Mouse (Mus musculus) ES-E14 (cell line): ENCODE results near the gene Gm47995. TPM values are rescaled to one million over a fixed set of nuclear protein-coding genes. Genes with fewer than 3 reads are reported as not detected.

Experiments used
- DNase-seq: peaks from one replicate; pipeline ENCODE4 v3.0.0-alpha.2; 2013; ENCODE audit warnings: low read depth, low spot score
- H3K27ac ChIP-seq: 2 replicates; pipeline ENCODE4 v1.5.1; 2012; ENCODE audit warnings: low read depth, mild to moderate bottlenecking, low read length, moderate library complexity, mixed read lengths; ENCODE audit not compliant: poor library complexity, insufficient read depth, severe bottlenecking
- H3K36me3 ChIP-seq: 2 replicates; pipeline ENCODE4 v1.6.1; 2012; ENCODE audit warnings: mild to moderate bottlenecking, low read length, moderate library complexity, mixed read lengths; ENCODE audit not compliant: control insufficient read depth, poor library complexity, insufficient read depth, severe bottlenecking
- H3K4me1 ChIP-seq, 2 experiments: fragments of 150-350 bp in 1 of 2; sonication (generic) in 1 of 2; 2 replicates each; pipeline ENCODE4 v1.6.1; 2012; ENCODE audit warnings: low read length in 2 of 2, mild to moderate bottlenecking in 1 of 2, mixed read lengths in 1 of 2; ENCODE audit not compliant: control insufficient read depth in 2 of 2, insufficient read depth in 2 of 2, poor library complexity in 1 of 2
- H3K4me3 ChIP-seq, 2 experiments: fragments of 150-350 bp in 1 of 2; sonication (generic) in 1 of 2; 2 replicates each; pipeline ENCODE4 v1.5.1; 2012; ENCODE audit warnings: low read length in 2 of 2, low read depth in 1 of 2, mild to moderate bottlenecking in 1 of 2, mixed read lengths in 1 of 2; ENCODE audit not compliant: insufficient read depth in 1 of 2, poor library complexity in 1 of 2, severe bottlenecking in 1 of 2
- H3K9ac ChIP-seq: 2 replicates; pipeline ENCODE4 v1.6.1; 2012; ENCODE audit warnings: low read depth, mild to moderate bottlenecking, low read length, mixed read lengths; ENCODE audit not compliant: poor library complexity, insufficient read depth, severe bottlenecking
- H3K9me3 ChIP-seq: fragments of 150-350 bp; sonication (generic); 2 replicates; pipeline ENCODE4 v1.6.1; 2012; ENCODE audit warnings: low read depth, mild to moderate bottlenecking, low read length; ENCODE audit not compliant: control insufficient read depth, insufficient read depth
- CHD2 ChIP-seq: IDR thresholded peaks from 2 replicates; pipeline ENCODE4 v1.6.1; 2014; ENCODE audit warnings: mild to moderate bottlenecking, low read depth, low read length, inconsistent platforms
- HCFC1 ChIP-seq: IDR thresholded peaks from 2 replicates; pipeline ENCODE4 v1.6.1; 2012; ENCODE audit warnings: low read length, inconsistent platforms, borderline replicate concordance; ENCODE audit not compliant: insufficient read depth
- MAFK ChIP-seq: IDR thresholded peaks from 2 replicates; pipeline ENCODE4 v1.6.1; 2014; ENCODE audit warnings: mild to moderate bottlenecking, low read depth, low read length, inconsistent platforms; ENCODE audit not compliant: insufficient read depth
- ZC3H11A ChIP-seq: IDR thresholded peaks from 2 replicates; pipeline ENCODE4 v1.6.1; 2012; ENCODE audit warnings: low read depth, mild to moderate bottlenecking, inconsistent platforms, low read length, borderline replicate concordance
- ZNF384 ChIP-seq: IDR thresholded peaks from 2 replicates; pipeline ENCODE4 v1.6.1; 2012; ENCODE audit warnings: low read depth, low read length, inconsistent platforms
- in situ Hi-C, 2 experiments: fragments of 600-800 bp; cut with MboI; formaldehyde crosslinking; loops; one replicate each; pipeline ENCODE4 v1.15.1; 2025; ENCODE audit warnings: low sequenced_read_pairs in 2 of 2, inconsistent platforms in 1 of 2; ENCODE audit not compliant: unreplicated experiment in 2 of 2
- total RNA-seq: library from RNA; depleted of rRNA; stranded (reverse); fragments of 300-350 nt; gene quantifications from 2 replicates; pipeline ENCODE4 v1.2.3, GENCODE M21; 2012

Gene Gm47995
- total RNA-seq, 1 experiment: 1.7 TPM

DNA sequence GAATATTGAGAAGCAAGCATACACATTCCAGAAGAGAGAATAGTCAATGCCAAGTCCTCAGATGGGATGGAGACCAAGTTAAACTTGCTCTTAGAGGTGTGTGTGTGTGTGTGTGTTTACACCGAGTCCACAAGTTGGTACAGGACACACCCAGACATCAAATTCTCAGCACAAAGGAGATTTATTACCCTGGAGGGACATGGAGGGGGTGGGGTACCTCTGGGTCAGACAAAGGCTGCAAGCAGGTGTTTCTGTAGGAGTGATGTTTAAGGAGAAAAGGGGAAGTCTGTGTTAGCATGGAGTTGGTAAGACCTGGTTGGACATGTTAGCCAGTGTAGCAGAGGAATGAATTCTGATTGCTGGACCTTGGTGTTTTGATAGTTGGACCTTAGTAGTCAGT, 17.7 kb downstream of the Gm47995 start:
- Histone ChIP-seq H3K4me3 (no peak overlapping the region), H3K9me3 (no peaks in the 10 kb centered on the region), H3K27ac (no peak overlapping the region), H3K36me3 (no peaks in the 10 kb centered on the region), H3K4me1 (peaks cover 0 to 1% of the 10 kb centered on the region in 2 experiments; a peak in 1 of 4 replicates), H3K9ac (no peak overlapping the region)
- TF ChIP-seq ZNF384 (no peak), MAFK (no peak), ZC3H11A (no peak), HCFC1 (no peak), CHD2 (no peak)
- no peak for DNase-seq
- in situ Hi-C loops: no loop called here

DNA sequence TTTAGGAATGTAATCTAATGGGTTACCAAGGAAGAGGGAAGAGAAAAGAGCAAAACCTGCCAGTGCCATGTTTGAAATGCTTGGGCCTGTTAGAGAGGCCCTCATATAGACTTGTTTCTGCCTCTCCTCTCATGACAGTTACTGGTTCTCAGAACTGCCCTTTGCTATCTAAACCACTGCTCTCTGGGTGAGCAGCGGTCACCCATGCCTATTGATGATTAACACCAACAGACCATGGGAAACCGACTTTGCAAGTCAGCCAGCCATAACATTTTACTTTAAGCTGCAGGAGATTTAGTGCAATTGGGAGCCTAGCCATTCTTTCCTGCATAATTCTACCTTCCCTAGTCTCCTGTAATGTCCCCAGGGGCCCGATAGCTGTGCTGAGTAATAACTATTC, 18.2 kb downstream of the Gm47995 start:
- H3K4me1 ChIP-seq: peaks cover 0 to 1% of the 10 kb centered on the region in 2 experiments; a peak in 1 of 4 replicates
- H3K4me3 ChIP-seq: no peak overlapping the region
- no peaks in the 10 kb centered on the region for H3K9me3 ChIP-seq
- no peak for TF ChIP-seq MAFK
- no peak for TF ChIP-seq CHD2
- no peak for TF ChIP-seq ZNF384
- H3K36me3 ChIP-seq: no peaks in the 10 kb centered on the region
- no peak overlapping the region for H3K9ac ChIP-seq
- H3K27ac ChIP-seq: no peak overlapping the region
- in situ Hi-C loops: no loop called here
- no peak for DNase-seq

DNA sequence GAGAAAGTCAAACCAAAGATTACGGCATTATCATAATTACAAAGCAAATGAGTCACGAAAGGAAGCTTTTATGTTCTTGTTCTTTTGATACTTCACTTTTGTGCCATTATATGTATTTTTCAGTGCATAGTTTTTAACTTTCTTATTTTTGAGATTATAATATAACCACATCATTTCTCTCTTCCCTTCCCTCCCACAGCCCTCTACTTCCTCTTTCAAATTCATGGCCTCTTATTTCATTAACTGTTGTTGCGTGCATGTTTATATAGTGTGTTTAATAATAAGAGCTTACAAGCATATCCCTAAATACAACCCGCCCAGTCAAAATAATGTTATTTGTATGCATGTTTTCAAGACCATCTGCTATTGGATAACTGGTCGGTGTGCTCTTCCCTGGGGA, 20.8 kb downstream of the Gm47995 start:
- Histone ChIP-seq H3K4me3 (no peak overlapping the region), H3K36me3 (no peaks in the 10 kb centered on the region), H3K4me1 (peaks cover 1% of the 10 kb centered on the region in 2 experiments; a peak in 1 of 4 replicates), H3K9me3 (no peaks in the 10 kb centered on the region), H3K27ac (no peak overlapping the region), H3K9ac (no peak overlapping the region)
- DNase-seq: no peak
- TF ChIP-seq HCFC1 (no peak), ZC3H11A (no peak), ZNF384 (no peak), CHD2 (no peak), MAFK (no peak)
- in situ Hi-C loops: no loop called here

DNA sequence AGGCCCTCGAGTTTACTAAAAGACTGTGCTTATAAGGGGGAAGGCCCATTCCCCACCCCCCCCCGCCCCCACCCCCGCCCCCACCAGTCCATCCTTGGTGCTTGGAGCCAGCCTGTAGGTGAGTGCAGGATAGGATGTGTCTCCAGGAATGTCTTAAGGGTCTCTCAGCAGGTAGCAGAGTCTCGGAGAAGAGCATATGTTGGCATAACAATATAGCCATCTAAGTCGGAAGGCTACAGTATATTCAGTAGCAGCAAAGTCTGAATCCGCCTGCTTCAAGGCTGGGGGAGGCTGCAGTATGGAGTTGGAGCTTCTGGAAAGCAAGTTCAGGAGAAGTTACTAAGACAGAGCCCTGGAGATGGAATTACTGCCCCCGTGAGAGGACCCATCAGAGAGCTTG, 21.9 kb downstream of the Gm47995 start:
- Histone ChIP-seq H3K4me1 (peaks cover 1% of the 10 kb centered on the region in 2 experiments; a peak in 1 of 4 replicates), H3K9ac (no peak overlapping the region), H3K27ac (no peak overlapping the region), H3K4me3 (no peak overlapping the region), H3K36me3 (no peaks in the 10 kb centered on the region), H3K9me3 (no peaks in the 10 kb centered on the region)
- in situ Hi-C loops: no loop called here
- no peak for TF ChIP-seq ZC3H11A
- TF ChIP-seq ZNF384: no peak
- no peak for TF ChIP-seq HCFC1
- no peak for TF ChIP-seq CHD2
- TF ChIP-seq MAFK: no peak
- peak; percentile 39 for DNase-seq
